Mouse (Mus musculus) heart, adult 2 months (tissue): ENCODE measurements around the gene Arhgef28.

ENCODE experiments used
- CTCF ChIP-seq: fragments of 200-600 bp; IDR thresholded peaks from 2 replicates; pipeline ENCODE4 v1.8.1; 2022; ENCODE audit warnings: antibody characterized with exemption, mild to moderate bottlenecking, moderate library complexity
- EP300 ChIP-seq: fragments of 200-500 bp; IDR thresholded peaks from 2 replicates; pipeline ENCODE4 v1.6.1; 2011; ENCODE audit warnings: low read depth, low read length, control low read depth; ENCODE audit not compliant: insufficient read depth
- POLR2A ChIP-seq: fragments of 200-500 bp; IDR thresholded peaks from 2 replicates; pipeline ENCODE4 v1.6.1; 2011; ENCODE audit warnings: mild to moderate bottlenecking, low read depth, low read length, control low read depth; ENCODE audit not compliant: insufficient read depth

- no peak for TF ChIP-seq CTCF
- TF ChIP-seq POLR2A, result no peak
- no peak for TF ChIP-seq EP300
Measured at GRCm38 (mm10) chr13:98001719-98002118, 204.5 kb downstream of the Arhgef28 start.
